In genomic region chr4:71932818-71933217, GRCm38 (mm10) we compare ENCODE assay signal across 21 mouse cellular contexts.
DNase-seq lines count a peak whose midpoint lies in the region; ATAC-seq and TF ChIP-seq lines count a peak whose summit lies in the region.
"Had no signal": no experiment of that assay in that cellular context is flagged by ENCODE, and none has a peak within 500 bp of the region (broad histone marks: within the 10 kb centered on the region; RNA-seq: fewer than 3 reads in every experiment).

No protein-coding gene starts in this region.

- H3K27ac ChIP-seq in forebrain, embryonic 14.5 days (ENCODE audit: low read depth, low read length) = no peak overlapping the region
- H3K27ac ChIP-seq in forebrain, embryonic 10.5 days = no peak overlapping the region
- no peak overlapping the region for H3K27ac ChIP-seq in midbrain, embryonic 12.5 days (replicated peaks)
- H3K27ac ChIP-seq in midbrain, postnatal 0 days (ENCODE audit: low read depth, low read length) = no peak overlapping the region
- no peak overlapping the region for H3K27ac ChIP-seq in forebrain, embryonic 16.5 days (ENCODE audit: low read length)
- H3K27ac ChIP-seq: embryonic facial prominence, embryonic 13.5 days; heart, embryonic 10.5 days; hindbrain, embryonic 15.5 days had no signal

- H3K4me3 ChIP-seq in forebrain, embryonic 14.5 days (ENCODE audit: low read depth, low read length) = no peak overlapping the region
- H3K4me3 ChIP-seq in forebrain, embryonic 10.5 days = no peak overlapping the region
- H3K4me3 ChIP-seq in midbrain, embryonic 12.5 days = no peak overlapping the region
- H3K4me3 ChIP-seq in midbrain, postnatal 0 days (ENCODE audit: low read depth, low read length) = no peak overlapping the region
- H3K4me3 ChIP-seq in forebrain, embryonic 16.5 days (replicated peaks; ENCODE audit: low read length) = no peak overlapping the region
- H3K4me3 ChIP-seq: embryonic facial prominence, embryonic 13.5 days; heart, embryonic 10.5 days; hindbrain, embryonic 15.5 days had no signal

- peak; percentile 37 for ATAC-seq in forebrain, embryonic 14.5 days
- peak; percentile 59; the same call in 1 of the 2 replicates for ATAC-seq in midbrain, embryonic 12.5 days (ENCODE audit: low FRiP score, low read depth)
- no peak for ATAC-seq in midbrain, postnatal 0 days (ENCODE audit: low FRiP score)
- ATAC-seq in forebrain, embryonic 16.5 days = peak; percentile 3; the same call in 1 of the 2 replicates
- ATAC-seq: activated CD4-positive, CD25-positive, alpha-beta regulatory T cell, adult 4 months; inflammation-experienced regulatory T-cells, adult 6 months; Patski had no signal

- H3K36me3 ChIP-seq in forebrain, embryonic 14.5 days (ENCODE audit: control insufficient read depth, insufficient read depth, low read length) = no peaks in the 10 kb centered on the region
- H3K36me3 ChIP-seq in forebrain, embryonic 10.5 days (replicated peaks) = no peaks in the 10 kb centered on the region
- no peaks in the 10 kb centered on the region for H3K36me3 ChIP-seq in midbrain, embryonic 12.5 days
- no peaks in the 10 kb centered on the region for H3K36me3 ChIP-seq in midbrain, postnatal 0 days (ENCODE audit: insufficient read depth, low read length)
- H3K36me3 ChIP-seq in forebrain, embryonic 16.5 days (ENCODE audit: control insufficient read depth, insufficient read depth) = no peaks in the 10 kb centered on the region
- H3K36me3 ChIP-seq: embryonic facial prominence, embryonic 13.5 days; heart, embryonic 10.5 days; hindbrain, embryonic 15.5 days had no signal

- no peak for TF ChIP-seq POLR2A in brain, embryonic 14.5 days (IDR thresholded peaks at IDR 0.05; ENCODE audit: borderline replicate concordance, extremely low read depth, insufficient read depth, insufficient read length, poor library complexity, severe bottlenecking)

- H3K4me2 ChIP-seq in forebrain, embryonic 14.5 days (ENCODE audit: low read length) = no peak overlapping the region
- H3K4me2 ChIP-seq in midbrain, embryonic 12.5 days (replicated peaks) = no peak overlapping the region
- H3K4me2 ChIP-seq in midbrain, postnatal 0 days (ENCODE audit: low read depth, low read length, poor library complexity, severe bottlenecking) = no peak overlapping the region
- H3K4me2 ChIP-seq in forebrain, embryonic 16.5 days (ENCODE audit: low read length) = no peak overlapping the region
- H3K4me2 ChIP-seq: embryonic facial prominence, embryonic 13.5 days; hindbrain, embryonic 15.5 days had no signal

- H3K9ac ChIP-seq in forebrain, embryonic 14.5 days (ENCODE audit: low read length) = no peak overlapping the region
- H3K9ac ChIP-seq in midbrain, embryonic 12.5 days (replicated peaks) = no peak overlapping the region
- H3K9ac ChIP-seq in midbrain, postnatal 0 days (replicated peaks; ENCODE audit: low read length, poor library complexity, severe bottlenecking) = no peak overlapping the region
- H3K9ac ChIP-seq in forebrain, embryonic 16.5 days (replicated peaks; ENCODE audit: low read depth, low read length) = no peak overlapping the region
- H3K9ac ChIP-seq: embryonic facial prominence, embryonic 13.5 days; hindbrain, embryonic 15.5 days had no signal

- no peak for DNase-seq in forebrain, embryonic 14.5 days (ENCODE audit: low spot score)
- DNase-seq in forebrain, embryonic 10.5 days (ENCODE audit: extremely low spot score, low spot score) = no peak
- no peak for DNase-seq in midbrain, postnatal 0 days (ENCODE audit: low spot score)
- DNase-seq in brain, embryonic 14.5 days (ENCODE audit: low read depth) = peak; percentile 2
- DNase-seq: adrenal gland, postnatal 14 days; cerebellum, adult 18-20 months; cerebellum, adult 9-11 months; cerebellum, postnatal 36 days; gastrocnemius, postnatal 10 days; heart, adult 18-20 months; heart, postnatal 10 days; heart, postnatal 4 days had no signal

- H3K9me3 ChIP-seq in forebrain, embryonic 14.5 days (replicated peaks; ENCODE audit: control insufficient read depth, low read length) = no peaks in the 10 kb centered on the region
- no peaks in the 10 kb centered on the region for H3K9me3 ChIP-seq in forebrain, embryonic 10.5 days
- H3K9me3 ChIP-seq in midbrain, embryonic 12.5 days = no peaks in the 10 kb centered on the region
- no peaks in the 10 kb centered on the region for H3K9me3 ChIP-seq in midbrain, postnatal 0 days (ENCODE audit: low read length)
- no peaks in the 10 kb centered on the region for H3K9me3 ChIP-seq in forebrain, embryonic 16.5 days (ENCODE audit: control insufficient read depth, low read length)
- H3K9me3 ChIP-seq: embryonic facial prominence, embryonic 13.5 days; heart, embryonic 10.5 days; hindbrain, embryonic 15.5 days had no signal

- WGBS in forebrain, embryonic 14.5 days = 16% methylated on average over 1 of the region's 1 CpGs
- WGBS in forebrain, embryonic 10.5 days = 82% methylated on average over 1 of the region's 1 CpGs
- 67% methylated on average over 1 of the region's 1 CpGs for WGBS in midbrain, embryonic 12.5 days
- 26% methylated on average over 1 of the region's 1 CpGs for WGBS in midbrain, postnatal 0 days
- 11% methylated on average over 1 of the region's 1 CpGs for WGBS in forebrain, embryonic 16.5 days

- no peaks in the 10 kb centered on the region for H3K27me3 ChIP-seq in forebrain, embryonic 14.5 days (replicated peaks; ENCODE audit: control insufficient read depth, insufficient read depth, low read length)
- no peaks in the 10 kb centered on the region for H3K27me3 ChIP-seq in forebrain, embryonic 10.5 days (ENCODE audit: poor library complexity, severe bottlenecking)
- no peaks in the 10 kb centered on the region for H3K27me3 ChIP-seq in midbrain, embryonic 12.5 days
- no peaks in the 10 kb centered on the region for H3K27me3 ChIP-seq in midbrain, postnatal 0 days (ENCODE audit: insufficient read depth, low read length)
- no peaks in the 10 kb centered on the region for H3K27me3 ChIP-seq in forebrain, embryonic 16.5 days (replicated peaks; ENCODE audit: control insufficient read depth, insufficient read depth, low read length)
- H3K27me3 ChIP-seq: CH12.LX; embryonic facial prominence, embryonic 13.5 days; hindbrain, embryonic 15.5 days; Patski had no signal

- no peak for TF ChIP-seq CTCF in midbrain, postnatal 0 days (IDR thresholded peaks at IDR 0.05)
- no peak for TF ChIP-seq CTCF in brain, embryonic 14.5 days (IDR thresholded peaks at IDR 0.05; ENCODE audit: borderline replicate concordance, extremely low read depth, insufficient read depth, insufficient read length)

- H3K4me1 ChIP-seq in forebrain, embryonic 14.5 days (ENCODE audit: control insufficient read depth, insufficient read depth, low read length) = 0 out of 2 replicates have a peak, but pooled peaks cover 4% of the 10 kb centered on the region
- no peaks in the 10 kb centered on the region for H3K4me1 ChIP-seq in forebrain, embryonic 10.5 days
- peaks cover 4% of the 10 kb centered on the region; the same call in 1 of the 2 replicates for H3K4me1 ChIP-seq in midbrain, embryonic 12.5 days
- no peaks in the 10 kb centered on the region for H3K4me1 ChIP-seq in midbrain, postnatal 0 days (ENCODE audit: insufficient read depth, low read length)
- H3K4me1 ChIP-seq in forebrain, embryonic 16.5 days (replicated peaks; ENCODE audit: control insufficient read depth, insufficient read depth, low read length) = no peaks in the 10 kb centered on the region; the same call in 1 of the 2 replicates
- H3K4me1 ChIP-seq: embryonic facial prominence, embryonic 13.5 days; heart, embryonic 10.5 days had no signal
